Mouse (Mus musculus) large intestine, adult 2 months (tissue): ENCODE data around the gene Acsl1. TPM values are rescaled to one million over a fixed set of nuclear protein-coding genes. Genes with fewer than 3 reads are reported as not detected.

Source experiments
- polyA plus RNA-seq: library from polyadenylated mRNA; depleted of rRNA; stranded (reverse); fragments of >200 nt; gene quantifications from 2 replicates; pipeline ENCODE4 v1.2.3, GENCODE M21; 2012; rRNA removed

Gene Acsl1
- polyA plus RNA-seq, 1 experiment: 9.7 TPM

Other genes starting within 250 kb of the Acsl1 start
- not detected in 2 replicates for gene Helt, start 176.4 kb upstream of the Acsl1 start, polyA plus RNA-seq
- 2.4 and 3.5 TPM in 2 replicates for gene Cenpu, start 81.0 kb downstream of the Acsl1 start, polyA plus RNA-seq
- 1.4 and 1.9 TPM in 2 replicates for gene Primpol, start 146.2 kb downstream of the Acsl1 start, polyA plus RNA-seq
- gene Casp3, start 146.3 kb downstream of the Acsl1 start, polyA plus RNA-seq: 8.6 and 17.2 TPM in 2 replicates